Mouse (Mus musculus) G1E (cell line): ENCODE measurements around the gene Rnf10. TPM values are rescaled to one million over a fixed set of nuclear protein-coding genes. Genes with fewer than 3 reads are reported as not detected.
"Not testable (repeated sequence)": the region's sequence is repeated elsewhere in the genome, so short reads cannot be mapped to it uniquely, and the experiment has no call there.

Experiments used
- ATAC-seq: 2 replicates; pipeline ENCODE4 v1.8.0; 2016; ENCODE audit warnings: mild to moderate bottlenecking; ENCODE audit not compliant: insufficient number of reproducible peaks, poor library complexity, low FRiP score, severe bottlenecking; ENCODE audit errors: extremely low read depth
- DNase-seq: peaks from one replicate; pipeline ENCODE4 v3.0.0; 2012; ENCODE audit warnings: low spot score
- H3K27me3 ChIP-seq: 2 replicates; pipeline ENCODE4 v1.6.1; 2012; ENCODE audit warnings: mild to moderate bottlenecking, low read length, inconsistent platforms; ENCODE audit not compliant: insufficient read depth
- H3K36me3 ChIP-seq: replicated peaks from 2 replicates; pipeline ENCODE3; 2012; ENCODE audit warnings: mild to moderate bottlenecking, inconsistent platforms
- H3K4me1 ChIP-seq: 2 replicates; pipeline ENCODE4 v1.6.1; 2012; ENCODE audit warnings: low read depth, low read length, inconsistent platforms, mixed read lengths; ENCODE audit not compliant: insufficient read depth
- H3K4me3 ChIP-seq: 2 replicates; pipeline ENCODE4 v1.5.1; 2012; ENCODE audit warnings: low read depth, mild to moderate bottlenecking, inconsistent platforms, low read length, moderate library complexity, mixed read lengths
- H3K9me3 ChIP-seq: replicated peaks from 2 replicates; pipeline ENCODE4 v1.6.1; 2012; ENCODE audit warnings: inconsistent platforms
- CTCF ChIP-seq: IDR thresholded peaks from 2 replicates; pipeline ENCODE4 v1.5.1; 2012; ENCODE audit warnings: low read depth, low read length, inconsistent platforms, mixed read lengths
- GATA1 ChIP-seq: IDR thresholded peaks from 2 replicates; pipeline ENCODE4 v1.6.1; 2012; ENCODE audit warnings: borderline replicate concordance, low read length, inconsistent platforms, mixed read lengths
- GATA2 ChIP-seq: IDR thresholded peaks from 2 replicates; pipeline ENCODE4 v1.6.1; 2012; ENCODE audit warnings: low read depth, low read length, inconsistent platforms, borderline replicate concordance
- POLR2AphosphoS5 ChIP-seq: IDR thresholded peaks from 2 replicates; pipeline ENCODE4 v1.6.1; 2012; ENCODE audit warnings: low read depth, low read length, inconsistent platforms; ENCODE audit not compliant: insufficient replicate concordance
- TAL1 ChIP-seq: conservative IDR thresholded peaks from 2 replicates; pipeline ENCODE4 v1.6.1; 2012; ENCODE audit warnings: low read depth, low read length, inconsistent platforms, mixed read lengths
- polyA plus RNA-seq: library from polyadenylated mRNA; stranded (reverse); fragments of >175 nt; gene quantifications from 2 replicates; pipeline ENCODE4 v1.2.3, GENCODE M21; 2012
- total RNA-seq, 2 experiments: library from RNA; stranded (forward) in 1 of 2; stranded (reverse) in 1 of 2; fragments of 200-1000 nt in 1 of 2; fragments of >200 nt in 1 of 2; fragmentation: Nextera tagmentation in 1 of 2; gene quantifications; 2 replicates each; pipeline ENCODE4 v1.2.3; 2014 to 2017

Rnf10 gene
- total and polyA plus RNA-seq, 3 experiments, result 56.9 to 202 (median 87.3) TPM

- Histone ChIP-seq H3K4me3 (no peak overlapping the region; the same call in 1 of the 2 replicates), H3K36me3 (peaks cover 10% of the 10 kb centered on the region), H3K9me3 (no peaks in the 10 kb centered on the region), H3K27me3 (peaks cover 5% of the 10 kb centered on the region; the same call in 1 of the 2 replicates), H3K4me1 (peaks cover 32% of the 10 kb centered on the region)
- DNase-seq (peak; percentile 37), ATAC-seq (no peak)
- TF ChIP-seq POLR2AphosphoS5 (no peak), CTCF (no peak), GATA2 (no peak), TAL1 (no peak), GATA1 (no peak)
Observed at GRCm38 (mm10) chr5:115312816-115313667, 40.3 kb upstream of the Rnf10 start.

DNA sequence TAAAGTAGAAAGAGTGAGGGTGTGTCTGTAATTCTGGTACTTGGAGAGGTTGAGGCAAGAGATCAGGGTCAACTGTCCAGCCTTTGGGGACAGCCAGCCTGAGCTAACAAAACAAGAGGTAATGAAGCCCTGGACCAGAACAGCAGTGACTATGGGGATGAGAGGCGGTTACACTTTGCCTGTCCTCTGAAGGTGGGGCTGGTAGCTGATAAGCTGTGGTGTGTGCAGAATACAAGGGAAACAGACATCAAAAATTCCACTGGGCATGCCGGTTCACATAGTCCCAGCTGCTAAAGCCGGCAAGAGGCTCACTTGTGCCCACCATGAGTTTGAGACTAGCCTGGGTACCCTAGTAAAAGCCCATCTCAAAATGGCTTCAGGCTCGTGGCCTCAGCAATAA, 39.7 kb upstream of the Rnf10 start:
- Histone ChIP-seq H3K4me3 (no peak overlapping the region), H3K27me3 (peaks cover 5% of the 10 kb centered on the region; the same call in 1 of the 2 replicates), H3K9me3 (no peaks in the 10 kb centered on the region), H3K36me3 (peaks cover 10% of the 10 kb centered on the region), H3K4me1 (peaks cover 25% of the 10 kb centered on the region)
- no peak for ATAC-seq
- no peak for TF ChIP-seq TAL1
- TF ChIP-seq POLR2AphosphoS5, result no peak
- no peak for TF ChIP-seq CTCF
- no peak for TF ChIP-seq GATA2
- no peak for TF ChIP-seq GATA1
- DNase-seq, result no peak

DNA sequence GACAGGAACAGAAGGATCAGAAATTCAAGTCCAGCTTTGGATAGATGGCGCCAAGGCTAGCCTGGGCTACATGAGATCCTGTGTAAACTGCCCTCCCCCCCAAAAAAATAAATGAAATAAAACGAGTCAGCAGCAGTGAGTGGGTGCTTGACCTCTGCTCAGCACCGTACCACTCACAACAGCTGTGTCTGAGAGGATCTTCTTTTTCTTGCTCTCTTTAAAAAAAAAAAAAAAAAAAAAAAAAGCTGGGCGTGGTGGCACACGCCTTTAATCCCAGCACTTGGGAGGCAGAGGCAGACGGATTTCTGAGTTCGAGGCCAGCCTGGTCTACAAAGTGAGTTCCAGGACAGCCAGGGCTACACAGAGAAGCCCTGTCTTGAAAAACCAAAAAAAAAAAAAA, 29.5 kb upstream of the Rnf10 start:
- not testable (repeated sequence) for H3K27me3 ChIP-seq, H3K4me3 ChIP-seq, H3K9me3 ChIP-seq, ATAC-seq, DNase-seq
- Histone ChIP-seq H3K36me3 (peaks cover 33% of the 10 kb centered on the region), H3K4me1 (peaks cover 38% of the 10 kb centered on the region)

DNA sequence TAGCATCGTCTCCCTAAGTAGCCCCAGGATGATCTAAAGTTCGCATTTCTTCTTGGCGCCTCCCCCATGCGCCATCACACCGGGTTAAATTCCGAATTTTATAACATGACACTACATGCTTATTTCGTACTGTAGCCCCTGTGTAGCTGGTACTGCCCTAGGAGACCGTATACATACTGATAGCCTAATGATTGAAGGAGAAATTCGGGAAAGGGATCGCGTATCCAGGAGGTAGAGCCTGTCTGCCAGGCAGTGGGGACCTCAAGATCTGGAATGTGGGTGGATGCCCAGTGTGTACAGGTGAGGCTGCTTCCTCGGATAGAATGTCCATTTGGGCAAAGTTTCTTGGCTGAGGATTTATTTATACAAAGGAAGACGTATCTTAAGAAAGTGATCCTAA, 28.9 kb upstream of the Rnf10 start:
- TF ChIP-seq GATA2, result no peak
- no peak for TF ChIP-seq GATA1
- TF ChIP-seq CTCF, result no peak
- TF ChIP-seq POLR2AphosphoS5, result no peak
- no peak for TF ChIP-seq TAL1
- peaks cover 44% of the 10 kb centered on the region for H3K4me1 ChIP-seq
- peak overlapping the region; percentile 94 for H3K4me3 ChIP-seq
- H3K36me3 ChIP-seq, result peaks cover 39% of the 10 kb centered on the region
- no peak for DNase-seq
- no peaks in the 10 kb centered on the region for H3K9me3 ChIP-seq
- ATAC-seq, result no peak
- no peaks in the 10 kb centered on the region for H3K27me3 ChIP-seq

GRCm38 (mm10) chr5:115300792-115301614, 28.3 kb upstream of the Rnf10 start, which contains the start of gene Dynll1:
Gene Dynll1, minus strand, starts transcription at chr5:115300999.
- H3K36me3 ChIP-seq, result peaks cover 45% of the 10 kb centered on the region
- DNase-seq (peak; percentile 94), ATAC-seq (peak; percentile 79)
- H3K27me3 ChIP-seq, result no peaks in the 10 kb centered on the region
- no peak for TF ChIP-seq CTCF
- no peak for TF ChIP-seq GATA1
- no peak for TF ChIP-seq TAL1
- TF ChIP-seq POLR2AphosphoS5, result no peak
- TF ChIP-seq GATA2, result no peak
- no peaks in the 10 kb centered on the region for H3K9me3 ChIP-seq
- H3K4me1 ChIP-seq, result peaks cover 50% of the 10 kb centered on the region
- peak within 1 kb of the TSS; percentile 94 for H3K4me3 ChIP-seq

DNA sequence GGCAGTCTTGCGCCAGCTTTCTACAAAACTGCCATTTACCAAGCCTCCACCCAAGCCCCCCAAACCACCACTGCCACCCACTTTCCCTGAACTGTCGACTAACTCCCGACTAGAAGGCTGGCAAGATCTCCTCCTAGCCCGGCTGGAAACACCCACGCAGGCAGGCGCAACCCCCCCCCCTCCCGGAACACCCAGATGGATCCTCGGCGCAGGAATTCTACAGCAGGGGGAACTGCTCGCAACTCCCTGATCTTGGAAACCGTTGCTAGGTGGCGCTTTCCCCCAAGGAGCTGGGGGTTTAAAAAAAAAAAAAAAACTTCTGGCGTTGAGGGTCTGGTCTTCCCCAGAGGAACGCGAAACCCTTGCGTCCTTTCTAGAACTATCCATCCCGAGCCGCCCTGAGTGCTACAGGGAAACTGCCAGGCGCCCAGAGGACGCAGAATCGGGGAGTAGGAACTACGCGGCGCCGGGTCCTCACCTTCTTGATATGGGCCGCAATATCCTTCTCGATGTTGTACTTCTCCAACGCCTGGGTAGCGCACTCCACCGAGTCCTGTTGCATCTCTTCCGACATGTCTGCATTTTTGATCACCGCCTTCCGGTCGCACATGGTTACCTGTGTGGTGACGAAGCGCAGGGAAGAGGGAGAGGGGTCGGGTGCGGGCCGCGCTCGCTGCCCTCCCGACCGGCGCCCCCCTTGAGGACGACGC, 27.5 kb upstream of the Rnf10 start:
- Histone ChIP-seq H3K9me3 (no peaks in the 10 kb centered on the region), H3K27me3 (no peaks in the 10 kb centered on the region), H3K36me3 (peaks cover 51% of the 10 kb centered on the region), H3K4me1 (peaks cover 58% of the 10 kb centered on the region), H3K4me3 (peak overlapping the region; percentile 94)
- ATAC-seq (no peak), DNase-seq (peak; percentile 45)
- TF ChIP-seq CTCF (no peak), TAL1 (no peak), GATA2 (no peak), GATA1 (no peak), POLR2AphosphoS5 (no peak; the same call in 1 of the 2 replicates)
